ENCODE assay signal across 8 mouse cellular contexts in the genomic region with DNA sequence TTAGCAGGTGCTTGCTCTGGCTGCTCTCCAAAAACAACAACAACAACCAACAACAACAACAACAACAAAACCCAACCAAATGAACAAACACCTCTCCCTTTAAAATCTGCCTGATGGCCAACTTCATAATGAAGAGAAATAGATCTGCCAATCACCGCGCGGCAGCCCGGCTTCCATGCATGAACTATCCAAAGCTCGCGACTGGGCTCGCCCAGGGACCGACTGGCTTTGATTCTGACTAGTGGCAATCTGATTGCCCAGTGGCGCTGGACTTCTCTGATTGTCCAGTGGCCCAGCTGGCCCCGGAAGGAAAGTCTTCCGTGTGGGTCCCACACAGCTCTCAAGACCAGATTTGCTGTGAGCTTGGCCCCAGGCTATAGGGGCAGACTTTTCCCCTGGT. TPM values are rescaled to one million over a fixed set of nuclear protein-coding genes. Genes with fewer than 3 reads are reported as not detected.
DNase-seq lines count a peak whose midpoint lies in the region; ATAC-seq and TF ChIP-seq lines count a peak whose summit lies in the region.

No protein-coding gene starts in this region.

- H3K4me3 ChIP-seq in ES-E14 (ENCODE audit: insufficient read depth in 1 of 2, low read depth in 1 of 2, low read length in 2 of 2, poor library complexity in 1 of 2, severe bottlenecking in 1 of 2): peak overlapping the region; percentile 49 to 66
- peak overlapping the region; percentile 63 for H3K4me3 ChIP-seq in forebrain, embryonic 16.5 days (replicated peaks; ENCODE audit: low read length)
- H3K4me3 ChIP-seq in intestine, postnatal 0 days (ENCODE audit: low read depth, low read length): peak overlapping the region; percentile 60
- peak overlapping the region; percentile 67 for H3K4me3 ChIP-seq in lung, adult 2 months (replicated peaks; ENCODE audit: extremely low read depth, low read depth, low read length)

- H3K4me2 ChIP-seq in forebrain, embryonic 16.5 days (ENCODE audit: low read length): peak overlapping the region; percentile 99
- H3K4me2 ChIP-seq in intestine, postnatal 0 days (replicated peaks; ENCODE audit: low read depth): peak overlapping the region; percentile 88

- in situ Hi-C loops in ES-E14 (cut with MboI; ENCODE audit: low sequenced_read_pairs in 2 of 2, unreplicated experiment in 2 of 2): no loop called here

- H3K27me3 ChIP-seq in forebrain, embryonic 16.5 days (replicated peaks; ENCODE audit: control insufficient read depth, insufficient read depth, low read length): peaks cover 19% of the 10 kb centered on the region
- no peaks in the 10 kb centered on the region for H3K27me3 ChIP-seq in intestine, postnatal 0 days (replicated peaks; ENCODE audit: control insufficient read depth, insufficient read depth, low read length)

- peak; percentile 65 for ATAC-seq in forebrain, embryonic 16.5 days
- peak; percentile 62 for ATAC-seq in intestine, postnatal 0 days

- no peaks in the 10 kb centered on the region for H3K4me1 ChIP-seq in ES-E14 (ENCODE audit: control insufficient read depth in 2 of 2, insufficient read depth in 2 of 2, low read length in 2 of 2, poor library complexity in 1 of 2)
- peaks cover 11% of the 10 kb centered on the region for H3K4me1 ChIP-seq in forebrain, embryonic 16.5 days (replicated peaks; ENCODE audit: control insufficient read depth, insufficient read depth, low read length)
- 0 out of 2 replicates have a peak, but pooled peaks cover 7% of the 10 kb centered on the region for H3K4me1 ChIP-seq in intestine, postnatal 0 days (replicated peaks; ENCODE audit: control insufficient read depth, insufficient read depth, low read length)
- H3K4me1 ChIP-seq in lung, adult 2 months (ENCODE audit: control insufficient read depth, insufficient read depth, low read length): peaks cover 7% of the 10 kb centered on the region

- no peak overlapping the region for H3K27ac ChIP-seq in ES-E14 (ENCODE audit: insufficient read depth, low read depth, low read length, poor library complexity, severe bottlenecking)
- H3K27ac ChIP-seq in forebrain, embryonic 16.5 days (ENCODE audit: low read length): no peak overlapping the region
- H3K27ac ChIP-seq in intestine, postnatal 0 days (ENCODE audit: low read depth, low read length): peak overlapping the region; percentile 68; the same call in 1 of the 2 replicates

- peak; percentile 67 for DNase-seq in embryo, embryonic 10 days (ENCODE audit: low spot score)
- no peak for DNase-seq in embryo, embryonic 9.5 days (ENCODE audit: extremely low spot score)
- DNase-seq in ES-E14 (ENCODE audit: low read depth, low spot score): no peak
- DNase-seq in lung, adult 2 months: peak; percentile 52
- peak; percentile 62 for DNase-seq in retina, embryonic 14.5 days (ENCODE audit: low spot score)
- no peak for DNase-seq in thymus, postnatal 0 days (ENCODE audit: low spot score)

- TF ChIP-seq CTCF in intestine, postnatal 0 days (IDR thresholded peaks at IDR 0.05; ENCODE audit: low read depth): no peak
- no peak for TF ChIP-seq CTCF in lung, adult 2 months (IDR thresholded peaks at IDR 0.05; ENCODE audit: insufficient read depth, low read length)

- H3K9me3 ChIP-seq in ES-E14 (ENCODE audit: control insufficient read depth, insufficient read depth, low read depth, low read length): no peaks in the 10 kb centered on the region
- H3K9me3 ChIP-seq in forebrain, embryonic 16.5 days (ENCODE audit: control insufficient read depth, low read length): no peaks in the 10 kb centered on the region
- no peaks in the 10 kb centered on the region for H3K9me3 ChIP-seq in intestine, postnatal 0 days (ENCODE audit: control insufficient read depth)

- no peaks in the 10 kb centered on the region for H3K36me3 ChIP-seq in ES-E14 (ENCODE audit: control insufficient read depth, insufficient read depth, low read length, poor library complexity, severe bottlenecking)
- no peaks in the 10 kb centered on the region for H3K36me3 ChIP-seq in forebrain, embryonic 16.5 days (ENCODE audit: control insufficient read depth, insufficient read depth)
- peaks cover 15% of the 10 kb centered on the region; the same call in 1 of the 2 replicates for H3K36me3 ChIP-seq in intestine, postnatal 0 days (ENCODE audit: control insufficient read depth, insufficient read depth)

- H3K9ac ChIP-seq in ES-E14 (ENCODE audit: insufficient read depth, low read depth, low read length, poor library complexity, severe bottlenecking): peak overlapping the region; percentile 32; the same call in 1 of the 2 replicates
- peak overlapping the region; percentile 54 for H3K9ac ChIP-seq in forebrain, embryonic 16.5 days (replicated peaks; ENCODE audit: low read depth, low read length)
- peak overlapping the region; percentile 73 for H3K9ac ChIP-seq in intestine, postnatal 0 days (ENCODE audit: low read depth, low read length)

- 1% methylated on average over 11 of the region's 11 CpGs for WGBS in forebrain, embryonic 16.5 days
- 1% methylated on average over 11 of the region's 11 CpGs for WGBS in intestine, postnatal 0 days
- WGBS in lung, adult 2 months: 2% methylated on average over 11 of the region's 11 CpGs

- TF ChIP-seq POLR2A in lung, adult 2 months (IDR thresholded peaks at IDR 0.05; ENCODE audit: borderline replicate concordance, extremely low read depth, low read depth, low read length): no peak

TF ChIP-seq in ES-E14, 5 proteins besides CTCF, POLR2A, EP300 and RAD21:
- TF ChIP-seq CHD2 (IDR thresholded peaks at IDR 0.05; ENCODE audit: low read depth, low read length): no peak
- TF ChIP-seq MAFK (IDR thresholded peaks at IDR 0.05; ENCODE audit: insufficient read depth, low read depth, low read length): no peak
- TF ChIP-seq ZC3H11A (IDR thresholded peaks at IDR 0.05; ENCODE audit: borderline replicate concordance, low read depth, low read length): no peak
- TF ChIP-seq ZNF384 (IDR thresholded peaks at IDR 0.05; ENCODE audit: low read depth, low read length): no peak
- no peak for TF ChIP-seq HCFC1 (IDR thresholded peaks at IDR 0.05; ENCODE audit: borderline replicate concordance, insufficient read depth, low read length)

RNA-seq across cellular contexts. Expression of gene Irf8, which starts 0.3 kb away (rescaled TPM):
- 0.74 and 1.2 TPM in 2 replicates for total RNA-seq in ES-E14 (2012; rRNA removed)
- 3.6 and 4.2 TPM in 2 replicates for polyA plus RNA-seq in forebrain, embryonic 16.5 days (2015; fragmentation: Nextera tagmentation; extraction: Ambion mirVana)
- 79.5 and 92.3 TPM in 2 replicates for polyA plus RNA-seq in intestine, postnatal 0 days (2015; fragmentation: Nextera tagmentation; extraction: Ambion mirVana)
- polyA plus RNA-seq in lung, adult 2 months (2012; rRNA removed): 38.6 and 44.7 TPM in 2 replicates
- polyA plus RNA-seq in thymus, postnatal 0 days (2015; fragmentation: Nextera tagmentation; extraction: Ambion mirVana): 77.8 and 82.4 TPM in 2 replicates

Comparison
In these comparisons a context has a peak if more than half of its experiments do, and no peak if none do; other contexts are left out.
1. DNase-seq: peak in embryo, embryonic 10 days (single experiment), lung, adult 2 months (single experiment) and retina, embryonic 14.5 days (single experiment); none in embryo, embryonic 9.5 days (single experiment), ES-E14 (single experiment) and thymus, postnatal 0 days (single experiment).
2. Peak in every context shown above with its lines, with median percentiles within 50 percentile points of each other: H3K4me3 ChIP-seq and H3K9ac ChIP-seq.